Mouse (Mus musculus) intestine, embryonic 15.5 days (tissue): ENCODE results near the gene Gcnt1. TPM values are rescaled to one million over a fixed set of nuclear protein-coding genes. Genes with fewer than 3 reads are reported as not detected.

ENCODE experiments used
- ATAC-seq: fragments of 200-750 bp; cut with Nextera tagmentation; 2 replicates; pipeline ENCODE4 v1.8.0; 2017; ENCODE audit warnings: moderate TSS enrichment, moderate library complexity
- H3K27ac ChIP-seq: fragments of 300-500 bp; sonication (generic); 2 replicates; pipeline ENCODE4 v1.5.1; 2015; ENCODE audit warnings: mild to moderate bottlenecking, inconsistent platforms
- H3K27me3 ChIP-seq: fragments of 300-500 bp; sonication (generic); replicated peaks from 2 replicates; pipeline ENCODE4 v1.6.1; 2015; ENCODE audit warnings: inconsistent platforms
- H3K36me3 ChIP-seq: fragments of 300-500 bp; sonication (generic); 2 replicates; pipeline ENCODE4 v1.6.1; 2015; ENCODE audit warnings: inconsistent platforms
- H3K4me1 ChIP-seq: fragments of 300-500 bp; sonication (generic); replicated peaks from 2 replicates; pipeline ENCODE4 v1.6.1; 2015; ENCODE audit warnings: inconsistent platforms
- H3K4me2 ChIP-seq: fragments of 300-500 bp; sonication (generic); replicated peaks from 2 replicates; pipeline ENCODE4 v1.6.1; 2015; ENCODE audit warnings: mild to moderate bottlenecking, inconsistent platforms
- H3K4me3 ChIP-seq: fragments of 300-500 bp; sonication (generic); replicated peaks from 2 replicates; pipeline ENCODE4 v1.5.1; 2015; ENCODE audit warnings: inconsistent platforms
- H3K9ac ChIP-seq: fragments of 300-500 bp; sonication (generic); 2 replicates; pipeline ENCODE4 v1.6.1; 2015; ENCODE audit warnings: inconsistent platforms
- H3K9me3 ChIP-seq: fragments of 300-500 bp; sonication (generic); 2 replicates; pipeline ENCODE4 v1.6.1; 2016; ENCODE audit warnings: inconsistent platforms
- WGBS: fragments of 180-500 bp; shearing (Covaris S2); methylation state at CpG from one replicate; pipeline ENCODE4 v1.1.7; 2015; 5-methylcytosine and 5-hydroxymethylcytosine counted together
- polyA plus RNA-seq: library from polyadenylated mRNA; unstranded; fragments of >200 nt; fragmentation: Nextera tagmentation; extraction: Ambion mirVana; gene quantifications from 2 replicates; pipeline ENCODE4 v1.2.1, GENCODE M21; 2015

Gene Gcnt1
- polyA plus RNA-seq, 1 experiment from 2014 or later: 4.3 TPM

DNA sequence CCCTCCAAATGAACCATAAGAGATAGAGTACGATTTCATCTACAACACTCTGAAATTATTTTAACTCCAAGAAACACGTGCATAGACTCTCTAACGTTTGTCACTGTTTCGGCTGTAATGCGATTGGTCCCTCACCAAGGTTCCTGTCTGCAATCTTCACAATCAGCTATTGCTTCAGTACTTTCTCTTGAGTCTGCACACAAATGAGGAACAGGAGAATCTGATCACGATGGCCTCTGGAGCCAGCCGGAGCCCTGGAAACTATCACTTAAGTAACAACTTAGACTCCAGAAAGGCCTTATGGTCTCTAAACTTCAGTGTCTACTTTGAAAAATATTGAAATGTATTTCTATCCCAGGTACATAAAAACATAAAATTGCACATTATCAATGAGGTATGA is 27.8 kb downstream of the Gcnt1 start:
- Histone ChIP-seq H3K4me3 (no peak overlapping the region), H3K9me3 (no peaks in the 10 kb centered on the region), H3K27me3 (no peaks in the 10 kb centered on the region), H3K36me3 (no peaks in the 10 kb centered on the region), H3K27ac (no peak overlapping the region), H3K9ac (no peak overlapping the region), H3K4me1 (no peaks in the 10 kb centered on the region), H3K4me2 (no peak overlapping the region)
- ATAC-seq: no peak
- WGBS: 83% methylated on average over 7 of the region's 7 CpGs

DNA sequence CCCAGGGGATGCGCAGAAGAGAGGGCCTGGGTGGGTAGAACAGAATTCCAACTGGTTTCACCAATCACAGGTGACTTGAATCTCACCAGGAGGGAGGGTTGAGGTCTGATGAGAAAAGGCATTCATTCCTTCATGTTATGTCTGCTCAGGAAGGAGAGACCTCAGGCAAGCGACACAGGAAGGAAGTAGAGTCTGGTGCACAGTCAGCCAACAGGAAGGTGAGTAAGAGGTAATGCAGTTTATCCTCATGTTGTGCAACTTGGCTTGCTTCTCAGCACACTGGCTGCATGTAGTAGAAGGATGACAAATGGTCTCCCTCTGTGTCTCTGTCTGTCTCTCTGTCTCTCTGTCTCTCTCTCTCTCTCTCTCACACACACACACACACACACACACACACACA is 33.1 kb downstream of the Gcnt1 start:
- Histone ChIP-seq H3K9ac (no peak overlapping the region), H3K36me3 (no peaks in the 10 kb centered on the region), H3K4me3 (no peak overlapping the region), H3K27ac (no peak overlapping the region), H3K9me3 (no peaks in the 10 kb centered on the region), H3K27me3 (no peaks in the 10 kb centered on the region), H3K4me1 (peaks cover 8% of the 10 kb centered on the region), H3K4me2 (no peak overlapping the region)
- ATAC-seq: no peak
- WGBS: 79% methylated on average over 2 of the region's 2 CpGs

DNA sequence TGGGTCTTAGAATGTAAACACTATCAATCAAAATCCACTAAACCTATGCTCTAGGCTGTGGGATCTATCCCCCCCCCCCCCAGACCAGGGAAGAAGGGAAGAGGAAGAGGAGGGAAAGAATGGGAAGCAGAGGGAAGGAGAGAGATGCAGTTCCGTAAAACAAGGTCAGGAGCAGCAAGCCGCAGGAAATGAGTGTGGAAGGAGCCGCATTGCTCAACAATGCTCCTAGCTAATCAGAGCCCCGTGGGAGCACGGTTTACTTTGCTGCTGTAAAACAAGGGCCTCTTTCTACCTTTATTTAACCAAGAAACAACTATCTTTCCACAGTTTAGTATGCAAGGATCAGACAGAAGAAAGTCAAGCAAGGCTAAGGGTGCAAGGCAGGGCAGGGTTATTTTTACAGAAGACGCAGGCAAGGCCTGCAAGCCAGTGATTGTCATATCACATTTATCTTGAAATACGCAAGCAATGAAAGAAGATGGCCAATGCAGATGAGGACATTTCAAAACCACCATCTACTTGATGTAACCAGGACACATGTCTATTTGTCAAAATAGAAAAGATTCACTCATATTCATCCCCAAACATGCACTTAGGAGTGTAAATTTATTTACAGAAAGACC is 35.5 kb downstream of the Gcnt1 start:
- Histone ChIP-seq H3K9ac (no peak overlapping the region), H3K4me1 (peaks cover 8% of the 10 kb centered on the region), H3K36me3 (no peaks in the 10 kb centered on the region), H3K4me3 (no peak overlapping the region), H3K4me2 (no peak overlapping the region), H3K27me3 (no peaks in the 10 kb centered on the region), H3K27ac (no peak overlapping the region), H3K9me3 (no peaks in the 10 kb centered on the region)
- peak; percentile 9; the same call in 1 of the 2 replicates for ATAC-seq
- 27% methylated on average over 7 of the region's 7 CpGs for WGBS

DNA sequence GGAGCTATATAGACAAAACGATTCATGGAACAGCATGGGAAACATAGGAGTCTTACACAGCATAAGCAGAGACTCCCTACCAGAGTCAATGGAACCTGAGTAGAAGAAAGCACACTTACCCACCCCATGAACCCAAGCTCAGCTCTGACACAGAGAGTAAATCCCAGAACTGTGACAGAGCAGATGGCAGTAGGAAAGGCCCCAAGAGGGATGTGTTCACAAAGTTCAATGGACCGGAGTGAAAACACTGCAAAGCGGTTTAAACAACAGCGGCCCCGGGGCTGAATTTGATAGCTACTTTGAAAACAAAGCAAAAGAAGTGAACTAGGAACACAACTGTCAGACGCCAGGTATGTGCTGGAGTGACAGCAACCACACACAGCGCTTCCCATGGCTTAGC is 36.0 kb downstream of the Gcnt1 start:
- Histone ChIP-seq H3K27ac (no peak overlapping the region), H3K4me2 (no peak overlapping the region), H3K4me3 (no peak overlapping the region), H3K4me1 (peaks cover 8% of the 10 kb centered on the region), H3K36me3 (no peaks in the 10 kb centered on the region), H3K9me3 (no peaks in the 10 kb centered on the region), H3K9ac (no peak overlapping the region), H3K27me3 (no peaks in the 10 kb centered on the region)
- 50% methylated on average over 7 of the region's 7 CpGs for WGBS
- no peak for ATAC-seq

DNA sequence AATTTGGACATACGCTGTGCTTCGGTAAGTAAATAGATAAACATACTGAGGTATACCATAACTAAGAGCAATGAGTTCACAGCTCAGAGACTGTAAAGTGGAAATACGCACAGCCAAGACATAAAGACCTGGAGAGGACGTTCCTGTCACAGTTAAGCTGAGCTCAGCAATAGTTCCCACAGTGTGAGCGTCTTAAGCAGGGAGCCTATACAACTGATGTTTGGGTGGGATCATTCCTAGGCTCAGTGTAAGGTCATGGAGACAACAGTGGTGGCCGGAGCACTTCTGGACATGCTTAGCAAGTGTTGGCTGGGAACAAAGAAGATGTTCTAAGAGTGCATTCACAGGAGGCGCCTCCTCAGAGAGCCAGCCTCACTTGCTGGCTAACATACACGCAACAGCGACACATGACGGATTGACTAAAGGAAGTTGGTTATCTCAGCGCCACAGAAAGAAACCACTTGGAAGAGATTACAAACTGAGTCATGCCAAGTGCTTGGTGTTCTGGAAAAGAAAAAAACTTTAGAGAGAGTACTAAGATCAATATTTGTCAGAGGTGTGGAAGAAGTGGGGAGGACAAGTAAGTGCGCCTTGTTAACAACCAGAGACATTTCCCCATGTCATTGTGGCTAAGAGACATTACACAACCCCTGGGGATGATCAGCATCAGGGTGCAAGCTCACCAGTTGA is 37.9 kb downstream of the Gcnt1 start:
- ATAC-seq: peak; percentile 74
- Histone ChIP-seq H3K4me1 (peaks cover 8% of the 10 kb centered on the region), H3K9ac (no peak overlapping the region), H3K36me3 (no peaks in the 10 kb centered on the region), H3K9me3 (no peaks in the 10 kb centered on the region), H3K27me3 (no peaks in the 10 kb centered on the region), H3K4me3 (no peak overlapping the region), H3K27ac (0 out of 2 replicates have a peak overlapping the region, but pooled peaks have one; percentile 32), H3K4me2 (peak overlapping the region; percentile 4; the same call in 1 of the 2 replicates)
- WGBS: 63% methylated on average over 12 of the region's 12 CpGs

DNA sequence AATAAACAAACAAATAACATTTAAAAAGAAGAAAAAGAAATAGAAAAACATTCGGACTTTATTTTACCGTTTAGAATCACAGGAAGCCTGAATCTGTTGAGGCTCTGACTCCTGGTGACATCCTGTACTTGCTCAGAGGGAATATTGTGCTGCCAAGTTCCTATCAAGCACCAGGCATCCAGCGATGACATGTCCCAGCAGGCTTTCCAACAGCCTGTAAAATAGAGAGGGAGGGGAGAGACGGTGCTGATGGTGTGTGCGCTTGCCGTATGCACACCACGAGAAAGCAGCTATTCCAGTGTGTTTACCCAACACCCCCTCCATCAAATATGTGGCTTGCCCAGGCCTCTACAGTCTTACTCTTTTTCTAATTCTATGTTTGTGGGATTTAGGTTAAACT is 39.6 kb downstream of the Gcnt1 start:
- no peak overlapping the region for H3K27ac ChIP-seq
- peak; percentile 58; the same call in 1 of the 2 replicates for ATAC-seq
- 43% methylated on average over 7 of the region's 7 CpGs for WGBS
- no peak overlapping the region for H3K4me2 ChIP-seq
- H3K9me3 ChIP-seq: no peaks in the 10 kb centered on the region
- H3K27me3 ChIP-seq: no peaks in the 10 kb centered on the region
- peaks cover 8% of the 10 kb centered on the region for H3K4me1 ChIP-seq
- H3K4me3 ChIP-seq: no peak overlapping the region
- no peak overlapping the region for H3K9ac ChIP-seq
- no peaks in the 10 kb centered on the region for H3K36me3 ChIP-seq

DNA sequence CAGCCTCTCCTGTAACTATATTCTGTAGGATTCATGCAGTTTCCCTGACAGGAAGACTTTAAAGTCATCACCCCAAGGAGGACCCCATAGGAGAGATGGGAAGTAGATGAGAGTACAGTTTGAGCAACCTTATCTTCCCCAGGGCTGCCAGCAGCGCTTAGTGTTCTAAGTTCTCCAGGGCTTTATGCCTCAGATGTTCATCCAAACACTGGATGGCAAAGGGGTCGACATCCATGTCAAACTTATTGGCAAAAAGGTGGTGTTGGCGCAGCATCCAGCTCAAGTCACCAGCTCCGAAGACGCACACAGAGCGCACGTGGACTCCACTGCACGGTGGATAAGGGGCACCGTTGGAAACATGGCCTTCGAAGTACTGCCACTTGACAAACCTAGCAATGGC is 43.7 kb downstream of the Gcnt1 start:
- no peak for ATAC-seq
- Histone ChIP-seq H3K27ac (no peak overlapping the region), H3K27me3 (no peaks in the 10 kb centered on the region), H3K36me3 (no peaks in the 10 kb centered on the region), H3K4me2 (no peak overlapping the region), H3K9ac (no peak overlapping the region), H3K9me3 (no peaks in the 10 kb centered on the region), H3K4me1 (no peaks in the 10 kb centered on the region), H3K4me3 (no peak overlapping the region)
- WGBS: 97% methylated on average over 10 of the region's 10 CpGs

DNA sequence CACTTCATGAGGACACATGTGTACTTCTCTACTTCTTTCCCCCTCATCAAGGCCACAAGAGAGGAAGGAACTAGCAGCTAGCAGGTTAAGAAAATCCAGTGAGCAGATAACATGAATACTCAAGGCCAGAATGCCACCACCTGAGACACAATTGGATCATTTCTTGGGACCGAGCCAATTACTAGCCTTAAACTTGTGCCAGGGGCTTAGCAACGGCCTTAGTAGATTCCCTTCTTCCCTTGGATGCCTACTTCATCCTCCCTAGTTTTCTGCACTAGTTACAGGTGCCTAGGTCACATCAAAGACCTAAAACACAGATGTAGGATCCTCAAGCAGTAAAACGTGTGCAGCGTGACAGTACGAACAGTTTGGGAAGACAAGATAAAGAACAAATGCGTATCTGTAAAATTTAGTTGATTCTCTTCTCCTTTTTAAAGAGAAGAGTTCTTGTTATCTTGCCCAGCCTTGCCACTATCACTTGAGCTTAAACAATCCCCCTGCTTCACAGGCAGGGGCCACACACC is 44.7 kb downstream of the Gcnt1 start:
- Histone ChIP-seq H3K36me3 (no peaks in the 10 kb centered on the region), H3K4me2 (no peak overlapping the region), H3K9me3 (no peaks in the 10 kb centered on the region), H3K4me1 (no peaks in the 10 kb centered on the region), H3K27me3 (no peaks in the 10 kb centered on the region), H3K4me3 (no peak overlapping the region), H3K27ac (no peak overlapping the region), H3K9ac (no peak overlapping the region)
- WGBS: 85% methylated on average over 6 of the region's 6 CpGs
- ATAC-seq: no peak

DNA sequence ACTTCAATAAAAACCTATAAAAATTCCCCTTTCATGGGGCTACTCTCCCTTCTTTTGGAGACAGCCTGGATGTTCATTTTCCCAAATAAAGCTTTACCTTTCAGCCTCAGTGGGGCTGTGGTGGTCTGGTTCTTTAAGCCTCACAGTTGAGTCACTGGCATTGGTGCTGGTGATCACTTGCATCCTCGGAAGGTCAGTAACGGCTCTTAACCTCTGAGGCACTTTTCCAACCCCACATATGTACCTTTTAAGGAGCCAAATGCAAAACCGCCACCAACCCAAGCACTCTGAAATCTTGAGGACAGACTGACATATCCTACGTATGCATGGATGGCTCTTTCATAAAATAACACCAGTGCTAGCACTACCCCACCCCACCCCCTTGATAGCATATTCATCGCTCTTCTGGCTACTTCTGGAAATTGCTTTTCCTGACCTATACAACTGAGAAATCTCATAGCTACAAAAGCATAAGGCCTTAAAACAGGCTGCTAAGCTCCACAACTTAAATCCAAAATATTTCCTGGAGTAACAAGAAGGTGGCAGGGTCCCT is 48.9 kb downstream of the Gcnt1 start:
- no peak overlapping the region for H3K4me3 ChIP-seq

DNA sequence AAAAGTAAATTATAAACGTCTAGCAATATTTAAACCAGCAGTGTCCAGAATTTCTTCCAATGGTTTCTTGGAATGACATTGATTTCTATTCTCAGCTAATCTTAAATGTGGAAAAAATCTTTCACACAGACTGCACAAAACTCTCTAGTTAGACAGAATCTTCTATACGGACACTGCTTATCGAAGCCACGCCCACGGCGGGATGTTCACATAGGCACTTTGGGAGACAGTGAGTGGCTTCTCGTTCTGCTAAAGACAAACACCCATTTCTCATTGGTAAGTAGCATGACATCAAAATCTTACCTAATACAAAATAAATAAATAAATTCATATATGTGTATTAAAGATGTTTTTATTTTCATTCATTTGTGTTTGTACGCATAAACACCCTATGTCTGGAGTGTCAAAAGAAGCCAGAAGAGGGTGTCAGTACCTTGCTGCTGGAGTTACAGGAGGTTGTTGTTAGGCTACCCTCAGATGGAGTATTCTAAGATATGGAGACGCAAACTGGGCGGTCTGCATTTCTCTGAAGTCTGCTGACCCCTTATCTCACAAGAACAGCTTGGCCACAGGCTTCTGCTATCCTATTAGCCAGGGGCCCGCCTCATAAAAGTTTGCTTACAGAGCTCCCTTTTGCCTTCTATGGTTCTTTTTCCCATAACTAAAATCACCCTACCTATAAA is 49.5 kb downstream of the Gcnt1 start:
- H3K9ac ChIP-seq: no peak overlapping the region
- no peaks in the 10 kb centered on the region for H3K27me3 ChIP-seq
- no peaks in the 10 kb centered on the region for H3K9me3 ChIP-seq
- ATAC-seq: peak; percentile 91
- H3K4me1 ChIP-seq: no peaks in the 10 kb centered on the region
- H3K27ac ChIP-seq: no peak overlapping the region
- WGBS: 74% methylated on average over 11 of the region's 11 CpGs
- no peak overlapping the region for H3K4me2 ChIP-seq
- H3K4me3 ChIP-seq: no peak overlapping the region
- no peaks in the 10 kb centered on the region for H3K36me3 ChIP-seq

More for the DNA sequence above, 48.9 kb downstream of the Gcnt1 start:
- WGBS: 78% methylated on average over 5 of the region's 5 CpGs
- Histone ChIP-seq H3K4me2 (no peak overlapping the region), H3K27me3 (no peaks in the 10 kb centered on the region), H3K27ac (no peak overlapping the region), H3K4me1 (no peaks in the 10 kb centered on the region), H3K36me3 (no peaks in the 10 kb centered on the region), H3K9ac (no peak overlapping the region), H3K9me3 (no peaks in the 10 kb centered on the region)
- ATAC-seq: peak; percentile 49; the same call in 1 of the 2 replicates

DNA sequence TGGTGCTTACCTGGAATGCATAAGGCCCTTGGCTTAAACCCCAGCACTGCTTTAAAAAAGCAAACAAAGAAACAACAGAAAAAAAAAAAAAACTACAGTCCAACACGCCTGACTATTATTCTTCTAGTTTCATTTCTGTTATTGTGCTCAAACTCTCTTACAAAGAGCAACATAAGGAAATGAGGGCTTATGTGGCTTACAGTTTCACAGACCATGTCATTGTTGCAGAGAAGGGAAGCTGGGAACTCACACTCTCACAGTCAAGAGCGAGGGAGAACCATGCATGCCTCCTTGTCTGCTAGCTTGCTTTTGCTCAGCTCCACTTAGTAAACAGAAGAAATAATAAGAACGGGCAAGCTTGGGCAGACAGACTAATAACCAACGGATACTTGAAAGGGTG is 52.9 kb downstream of the Gcnt1 start:
- no peak for ATAC-seq
- Histone ChIP-seq H3K27ac (no peak overlapping the region), H3K36me3 (no peaks in the 10 kb centered on the region), H3K9me3 (no peaks in the 10 kb centered on the region), H3K4me2 (no peak overlapping the region), H3K27me3 (no peaks in the 10 kb centered on the region), H3K4me1 (no peaks in the 10 kb centered on the region), H3K9ac (no peak overlapping the region), H3K4me3 (no peak overlapping the region)
- 91% methylated on average over 4 of the region's 4 CpGs for WGBS

DNA sequence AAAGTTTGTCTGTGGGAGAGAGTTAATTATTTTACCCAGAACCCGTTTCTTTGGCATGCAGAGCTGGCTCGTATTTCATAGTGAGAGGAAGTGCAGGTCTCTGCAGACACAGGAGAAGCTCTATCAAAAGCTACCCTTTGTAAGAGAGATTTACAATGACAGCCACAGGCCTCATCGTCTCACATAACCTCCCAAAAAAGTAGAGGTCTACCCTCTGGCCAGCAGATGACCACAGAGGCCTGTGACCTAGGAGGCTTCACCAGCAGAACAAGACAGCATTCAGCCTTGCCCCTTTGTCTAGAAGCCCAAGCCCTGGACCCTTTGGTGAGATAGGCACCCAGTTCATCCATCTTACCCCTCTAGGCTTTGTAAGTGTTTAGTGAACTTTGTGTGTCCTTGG is 53.9 kb downstream of the Gcnt1 start:
- no peaks in the 10 kb centered on the region for H3K36me3 ChIP-seq
- no peak overlapping the region for H3K4me2 ChIP-seq
- ATAC-seq: no peak
- 21% methylated on average over 3 of the region's 3 CpGs for WGBS
- no peak overlapping the region for H3K4me3 ChIP-seq
- H3K27ac ChIP-seq: no peak overlapping the region
- no peaks in the 10 kb centered on the region for H3K4me1 ChIP-seq
- H3K9me3 ChIP-seq: no peaks in the 10 kb centered on the region
- no peak overlapping the region for H3K9ac ChIP-seq
- H3K27me3 ChIP-seq: no peaks in the 10 kb centered on the region
